Mouse (Mus musculus) stomach, embryonic 14.5 days (tissue): ENCODE data around the gene 1600014C10Rik. TPM values are rescaled to one million over a fixed set of nuclear protein-coding genes. Genes with fewer than 3 reads are reported as not detected.

ENCODE experiments used
- ATAC-seq: fragments of 200-750 bp; cut with Nextera tagmentation; 2 replicates; pipeline ENCODE4 v1.8.0; 2017; ENCODE audit warnings: low read depth, moderate TSS enrichment; ENCODE audit not compliant: insufficient number of reproducible peaks, insufficient read depth, low FRiP score
- H3K27ac ChIP-seq: fragments of 300-500 bp; sonication (generic); 2 replicates; pipeline ENCODE4 v1.5.1; 2014; ENCODE audit warnings: mild to moderate bottlenecking, low read length, moderate library complexity, mixed read lengths
- H3K27me3 ChIP-seq: fragments of 300-500 bp; sonication (generic); 2 replicates; pipeline ENCODE4 v1.6.1; 2014; ENCODE audit warnings: low read length, control low read depth, mixed read lengths; ENCODE audit not compliant: control insufficient read depth, insufficient read depth
- H3K36me3 ChIP-seq: fragments of 300-500 bp; sonication (generic); 2 replicates; pipeline ENCODE4 v1.6.1; 2014; ENCODE audit warnings: mild to moderate bottlenecking, control low read depth, low read length, moderate library complexity, mixed read lengths; ENCODE audit not compliant: control insufficient read depth, insufficient read depth
- H3K4me1 ChIP-seq: fragments of 300-500 bp; sonication (generic); 2 replicates; pipeline ENCODE4 v1.6.1; 2014; ENCODE audit warnings: low read length, control low read depth, mixed read lengths; ENCODE audit not compliant: control insufficient read depth, insufficient read depth
- H3K4me2 ChIP-seq: fragments of 300-500 bp; sonication (generic); replicated peaks from 2 replicates; pipeline ENCODE4 v1.6.1; 2014; ENCODE audit warnings: low read depth, low read length, control low read depth
- H3K4me3 ChIP-seq: fragments of 300-500 bp; sonication (generic); 2 replicates; pipeline ENCODE4 v1.5.1; 2014; ENCODE audit warnings: low read depth, low read length, control low read depth
- H3K9ac ChIP-seq: fragments of 300-500 bp; sonication (generic); replicated peaks from 2 replicates; pipeline ENCODE4 v1.6.1; 2014; ENCODE audit warnings: low read depth, mild to moderate bottlenecking, control low read depth, low read length, moderate library complexity, mixed read lengths
- H3K9me3 ChIP-seq: fragments of 300-500 bp; sonication (generic); 2 replicates; pipeline ENCODE4 v1.6.1; 2016; ENCODE audit warnings: low read depth, low read length, control low read depth; ENCODE audit not compliant: control insufficient read depth
- whole genome bisulfite sequencing: fragments of 180-500 bp; shearing (Covaris S2); extraction: QIAGEN DNeasy Blood & Tissue Kit; methylation state at CpG from one replicate; pipeline ENCODE4 v1.1.7; 2014; 5-methylcytosine and 5-hydroxymethylcytosine counted together
- polyA plus RNA-seq: library from polyadenylated mRNA; unstranded; fragments of >200 nt; fragmentation: Nextera tagmentation; extraction: Ambion mirVana; gene quantifications from 2 replicates; pipeline ENCODE4 v1.2.1, GENCODE M21; 2014

1600014C10Rik gene
- polyA plus RNA-seq, 1 experiment from 2014 or later, result 14.7 TPM

DNA sequence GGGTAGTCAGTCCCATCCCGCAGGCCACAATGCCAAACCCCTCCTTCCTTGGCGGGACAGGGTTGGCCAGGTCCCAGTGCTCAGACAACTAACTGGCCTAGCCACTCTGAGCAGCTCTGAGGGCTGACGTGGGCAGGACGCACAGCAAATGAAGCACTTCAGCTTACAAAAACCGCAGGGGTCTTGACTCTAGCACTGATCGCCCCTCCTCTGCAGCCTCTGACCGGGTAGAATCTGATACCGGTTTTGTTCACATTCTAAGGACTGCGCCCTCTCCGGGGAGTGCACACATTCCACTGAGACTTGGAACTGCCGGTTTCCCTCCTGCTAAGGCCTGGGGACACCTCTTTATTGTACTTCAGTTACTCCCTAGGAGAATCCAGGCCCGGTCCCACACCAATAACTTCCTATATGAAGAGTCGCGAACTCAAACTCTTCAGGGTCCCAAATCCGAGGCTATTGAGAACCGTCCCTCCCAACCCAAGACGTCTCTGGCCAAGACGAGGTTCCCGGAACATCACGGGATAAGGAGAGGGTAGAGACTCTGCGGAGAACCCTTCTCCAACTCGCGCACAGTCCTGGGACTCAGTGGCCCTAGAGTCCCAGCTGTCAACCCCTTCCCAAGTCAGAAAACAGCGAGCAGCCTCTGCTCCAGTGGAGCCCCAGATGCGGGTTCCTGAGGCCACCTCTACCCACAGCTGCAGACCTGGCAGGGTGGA is 44.3 kb downstream of the 1600014C10Rik start:
- Histone ChIP-seq H3K4me1 (peaks cover 5% of the 10 kb centered on the region; the same call in 1 of the 2 replicates), H3K4me3 (peak overlapping the region; percentile 58), H3K9ac (peak overlapping the region; percentile 47), H3K36me3 (no peaks in the 10 kb centered on the region), H3K4me2 (peak overlapping the region; percentile 79), H3K27me3 (no peaks in the 10 kb centered on the region), H3K27ac (peak overlapping the region; percentile 74), H3K9me3 (no peaks in the 10 kb centered on the region)
- WGBS, result 2% methylated on average over 25 of the region's 25 CpGs
- peak; percentile 64 for ATAC-seq

DNA sequence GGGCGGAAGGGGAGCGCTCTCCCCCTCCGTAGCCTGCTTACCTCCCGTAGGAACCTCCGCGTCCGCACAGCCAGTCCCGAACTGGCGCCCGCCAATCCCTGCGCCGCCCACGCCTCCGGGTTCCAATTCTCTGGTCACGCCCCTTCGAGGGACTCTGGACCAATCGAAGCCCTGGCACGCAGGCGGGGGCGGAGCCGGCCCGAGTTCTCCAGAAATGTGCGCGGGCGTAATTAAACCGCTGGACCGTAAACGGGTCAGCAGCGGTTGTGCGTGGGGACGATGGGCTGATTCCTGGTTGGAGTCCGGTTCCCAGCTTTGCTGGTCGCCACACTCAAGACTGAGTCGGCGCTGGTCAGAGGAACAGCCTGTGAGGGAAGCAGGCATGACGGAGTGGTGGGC is 44.9 kb downstream of the 1600014C10Rik start, which contains the start of gene Plekhf1:
Plekhf1 (minus strand) TSS at position 117 of the 399 bp plus-strand sequence.
- Histone ChIP-seq H3K4me3 (peak within 1 kb of the TSS; percentile 58), H3K9ac (peak within 1 kb of the TSS; percentile 47), H3K36me3 (no peaks in the 10 kb centered on the region), H3K9me3 (no peaks in the 10 kb centered on the region), H3K27me3 (no peaks in the 10 kb centered on the region), H3K4me2 (peak within 1 kb of the TSS; percentile 79), H3K27ac (peak within 1 kb of the TSS; percentile 74), H3K4me1 (peaks cover 5% of the 10 kb centered on the region; the same call in 1 of the 2 replicates)
- under 1% methylated on average over 36 of the region's 36 CpGs for WGBS
- ATAC-seq, result peak; percentile 92

DNA sequence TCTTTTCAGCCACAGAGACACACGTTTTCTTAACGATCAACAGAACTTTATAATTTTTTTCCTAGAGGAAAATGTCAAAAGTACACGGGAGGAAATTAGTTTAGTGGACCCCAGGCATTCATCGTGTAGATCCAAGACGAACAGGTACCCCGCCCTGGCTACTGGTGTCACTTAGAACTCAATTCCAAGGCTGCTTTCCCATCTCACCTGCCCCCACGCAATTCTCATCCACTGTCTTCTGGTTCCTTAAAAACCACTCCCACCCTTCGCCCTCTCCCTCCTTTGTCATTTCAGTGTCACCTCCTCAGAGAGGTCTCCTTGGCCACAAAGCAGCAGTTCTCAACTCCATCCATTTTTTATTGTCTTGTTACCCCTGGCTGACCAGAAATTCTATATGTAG is 45.3 kb downstream of the 1600014C10Rik start:
- Histone ChIP-seq H3K4me3 (peak overlapping the region; percentile 58), H3K4me2 (peak overlapping the region; percentile 79), H3K4me1 (peaks cover 5% of the 10 kb centered on the region; the same call in 1 of the 2 replicates), H3K36me3 (no peaks in the 10 kb centered on the region), H3K27me3 (no peaks in the 10 kb centered on the region), H3K9ac (no peak overlapping the region), H3K27ac (no peak overlapping the region), H3K9me3 (no peaks in the 10 kb centered on the region)
- 18% methylated on average over 8 of the region's 8 CpGs for WGBS
- no peak for ATAC-seq

DNA sequence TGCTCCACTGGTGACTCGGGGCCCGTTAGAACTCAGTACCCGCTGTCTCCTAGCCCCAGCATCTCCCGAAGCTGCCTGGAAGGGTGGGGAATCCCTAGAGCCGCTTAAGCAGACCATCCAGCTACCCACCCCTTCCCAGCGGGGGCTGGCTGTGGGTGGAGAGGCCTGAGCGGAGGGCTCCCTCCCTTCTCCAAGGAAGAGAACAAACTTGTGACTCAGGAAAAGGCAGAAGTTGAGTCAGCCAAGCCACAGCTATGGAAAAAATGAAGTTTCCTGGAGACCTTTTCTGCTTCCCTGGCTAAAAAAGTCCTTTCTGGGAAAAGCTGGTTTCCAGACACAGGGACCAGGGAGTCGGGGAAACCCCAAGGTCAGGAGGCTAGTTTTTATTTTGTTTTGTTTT is 47.3 kb downstream of the 1600014C10Rik start:
- H3K9me3 ChIP-seq, result no peaks in the 10 kb centered on the region
- H3K4me3 ChIP-seq, result no peak overlapping the region
- no peaks in the 10 kb centered on the region for H3K27me3 ChIP-seq
- 23% methylated on average over 8 of the region's 8 CpGs for WGBS
- no peak overlapping the region for H3K9ac ChIP-seq
- no peak for ATAC-seq
- no peak overlapping the region for H3K27ac ChIP-seq
- no peak overlapping the region for H3K4me2 ChIP-seq
- H3K36me3 ChIP-seq, result no peaks in the 10 kb centered on the region
- peaks cover 5% of the 10 kb centered on the region; the same call in 1 of the 2 replicates for H3K4me1 ChIP-seq

- no peak overlapping the region for H3K27ac ChIP-seq
- WGBS, result 30% methylated on average over 11 of the region's 11 CpGs
Observed at GRCm38 (mm10) chr7:38236400-38237105, 53.5 kb downstream of the 1600014C10Rik start.

GRCm38 (mm10) chr7:38237140-38237539 is 54.1 kb downstream of the 1600014C10Rik start:
- no peaks in the 10 kb centered on the region for H3K4me1 ChIP-seq
- no peak overlapping the region for H3K4me2 ChIP-seq
- no peak overlapping the region for H3K9ac ChIP-seq
- no peaks in the 10 kb centered on the region for H3K9me3 ChIP-seq
- H3K27ac ChIP-seq, result no peak overlapping the region
- no peaks in the 10 kb centered on the region for H3K36me3 ChIP-seq
- no peak for ATAC-seq
- no peak overlapping the region for H3K4me3 ChIP-seq
- H3K27me3 ChIP-seq, result no peaks in the 10 kb centered on the region

More at GRCm38 (mm10) chr7:38236400-38237105, 53.5 kb downstream of the 1600014C10Rik start:
- Histone ChIP-seq H3K4me2 (no peak overlapping the region), H3K4me3 (no peak overlapping the region), H3K9ac (no peak overlapping the region), H3K9me3 (no peaks in the 10 kb centered on the region), H3K27me3 (no peaks in the 10 kb centered on the region), H3K4me1 (no peaks in the 10 kb centered on the region), H3K36me3 (no peaks in the 10 kb centered on the region)
- ATAC-seq, result no peak; the same call in 1 of the 2 replicates

DNA sequence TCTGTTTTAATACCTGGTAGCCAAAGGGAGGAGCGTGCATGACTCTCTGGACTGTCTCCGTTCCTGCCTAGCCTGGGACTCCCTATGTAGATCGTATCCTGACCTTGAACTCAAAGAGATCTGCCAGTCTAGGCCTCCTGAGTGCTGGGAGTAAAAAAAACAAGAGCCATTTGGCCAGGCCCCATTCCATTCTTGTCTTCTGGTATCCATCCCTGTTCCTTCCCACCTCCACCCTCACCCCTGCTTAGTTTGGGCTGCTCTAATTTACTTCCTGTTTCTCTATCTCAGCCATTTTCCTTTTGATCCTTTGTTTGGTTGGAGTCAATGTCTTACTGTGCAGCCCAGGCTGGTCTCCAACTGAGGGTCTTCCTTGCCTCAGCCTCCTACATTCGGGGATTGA is 59.4 kb downstream of the 1600014C10Rik start:
- H3K27me3 ChIP-seq, result no peaks in the 10 kb centered on the region
- no peak for ATAC-seq
- no peak overlapping the region for H3K9ac ChIP-seq
- H3K4me3 ChIP-seq, result no peak overlapping the region
- H3K9me3 ChIP-seq, result no peaks in the 10 kb centered on the region
- H3K4me2 ChIP-seq, result no peak overlapping the region
- H3K27ac ChIP-seq, result no peak overlapping the region
- 84% methylated on average over 4 of the region's 4 CpGs for WGBS
- no peaks in the 10 kb centered on the region for H3K4me1 ChIP-seq
- no peaks in the 10 kb centered on the region for H3K36me3 ChIP-seq
